Mouse (Mus musculus) heart, embryonic 10.5 days (tissue): ENCODE data around the gene Ndufb10. TPM values are rescaled to one million over a fixed set of nuclear protein-coding genes. Genes with fewer than 3 reads are reported as not detected.

Experiments used
- DNase-seq: peaks from one replicate; pipeline ENCODE4 v3.0.0-alpha.2; 2017; ENCODE audit warnings: low spot score
- H3K27ac ChIP-seq: fragments of 300-500 bp; sonication (generic); 2 replicates; pipeline ENCODE4 v1.5.1; 2016; ENCODE audit warnings: mild to moderate bottlenecking
- H3K27me3 ChIP-seq: fragments of 300-500 bp; sonication (generic); 2 replicates; pipeline ENCODE4 v1.6.1; 2016; ENCODE audit warnings: mild to moderate bottlenecking; ENCODE audit not compliant: poor library complexity, insufficient read depth, severe bottlenecking
- H3K36me3 ChIP-seq: fragments of 300-500 bp; sonication (generic); 2 replicates; pipeline ENCODE4 v1.6.1; 2016; ENCODE audit warnings: mild to moderate bottlenecking, moderate library complexity
- H3K4me1 ChIP-seq: fragments of 300-500 bp; sonication (generic); 2 replicates; pipeline ENCODE4 v1.6.1; 2016; ENCODE audit warnings: mild to moderate bottlenecking
- H3K4me3 ChIP-seq: fragments of 300-500 bp; sonication (generic); 2 replicates; pipeline ENCODE4 v1.5.1; 2016; ENCODE audit warnings: mild to moderate bottlenecking, moderate library complexity
- H3K9me3 ChIP-seq: fragments of 300-500 bp; sonication (generic); 2 replicates; pipeline ENCODE4 v1.6.1; 2016; ENCODE audit warnings: mild to moderate bottlenecking, moderate library complexity
- WGBS: fragments of 180-500 bp; shearing (Covaris S2); methylation state at CpG from one replicate; pipeline ENCODE4 v1.1.7; 2016; 5-methylcytosine and 5-hydroxymethylcytosine counted together
- polyA plus RNA-seq: library from polyadenylated mRNA; unstranded; fragments of >200 nt; fragmentation: Nextera tagmentation; extraction: Ambion mirVana; gene quantifications from 2 replicates; pipeline ENCODE4 v1.2.1, GENCODE M21; 2016

Gene Ndufb10
- polyA plus RNA-seq, 1 experiment from 2014 or later, result 342 TPM

- no peak for DNase-seq
- peaks cover 11% of the 10 kb centered on the region; the same call in 1 of the 2 replicates for H3K36me3 ChIP-seq
- no peak overlapping the region for H3K4me3 ChIP-seq
- 0 out of 2 replicates have a peak, but pooled peaks cover 6% of the 10 kb centered on the region for H3K27me3 ChIP-seq
- H3K27ac ChIP-seq, result no peak overlapping the region
- H3K9me3 ChIP-seq, result no peaks in the 10 kb centered on the region
- 61% methylated on average over 3 of the region's 3 CpGs for WGBS
- H3K4me1 ChIP-seq, result 0 out of 2 replicates have a peak, but pooled peaks cover 4% of the 10 kb centered on the region
Observed at GRCm38 (mm10) chr17:24744381-24744780, 20.1 kb upstream of the Ndufb10 start.

- Histone ChIP-seq H3K4me1 (0 out of 2 replicates have a peak, but pooled peaks cover 4% of the 10 kb centered on the region), H3K27me3 (0 out of 2 replicates have a peak, but pooled peaks cover 6% of the 10 kb centered on the region), H3K9me3 (no peaks in the 10 kb centered on the region), H3K4me3 (no peak overlapping the region), H3K27ac (no peak overlapping the region), H3K36me3 (peaks cover 11% of the 10 kb centered on the region; the same call in 1 of the 2 replicates)
- DNase-seq, result no peak
- 66% methylated on average over 5 of the region's 5 CpGs for WGBS
Observed at GRCm38 (mm10) chr17:24743896-24744295, 19.6 kb upstream of the Ndufb10 start.

DNA sequence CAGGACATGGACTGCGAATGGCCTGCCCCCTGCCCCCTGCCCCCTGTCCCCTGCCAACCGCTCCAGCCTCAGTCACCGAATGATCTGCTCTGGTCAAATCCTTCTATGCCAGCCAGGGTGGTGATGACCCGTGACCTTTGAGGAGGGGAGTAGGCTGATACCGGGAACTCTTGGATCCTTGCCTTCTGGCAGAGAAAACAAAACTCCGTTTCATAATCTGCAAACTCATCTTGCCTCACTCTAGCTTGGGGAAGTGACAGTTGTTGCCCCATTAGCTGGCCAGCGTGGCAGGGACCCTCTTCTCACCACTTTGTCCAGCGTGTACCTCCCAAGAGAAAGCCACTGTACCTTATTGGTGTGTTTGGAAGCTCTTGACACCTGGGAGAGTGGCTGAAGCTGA is 18.0 kb upstream of the Ndufb10 start:
- Histone ChIP-seq H3K4me3 (no peak overlapping the region), H3K9me3 (no peaks in the 10 kb centered on the region), H3K27me3 (0 out of 2 replicates have a peak, but pooled peaks cover under 1% of the 10 kb centered on the region), H3K27ac (no peak overlapping the region), H3K36me3 (peaks cover 11% of the 10 kb centered on the region; the same call in 1 of the 2 replicates), H3K4me1 (peaks cover 13% of the 10 kb centered on the region)
- 85% methylated on average over 8 of the region's 8 CpGs for WGBS
- no peak for DNase-seq

GRCm38 (mm10) chr17:24739926-24740325 is 15.6 kb upstream of the Ndufb10 start:
- no peak overlapping the region for H3K4me3 ChIP-seq
- WGBS, result 78% methylated on average over 8 of the region's 8 CpGs
- H3K36me3 ChIP-seq, result peaks cover 11% of the 10 kb centered on the region; the same call in 1 of the 2 replicates
- H3K27ac ChIP-seq, result no peak overlapping the region
- peaks cover 27% of the 10 kb centered on the region for H3K4me1 ChIP-seq
- H3K27me3 ChIP-seq, result no peaks in the 10 kb centered on the region
- no peaks in the 10 kb centered on the region for H3K9me3 ChIP-seq
- no peak for DNase-seq

DNA sequence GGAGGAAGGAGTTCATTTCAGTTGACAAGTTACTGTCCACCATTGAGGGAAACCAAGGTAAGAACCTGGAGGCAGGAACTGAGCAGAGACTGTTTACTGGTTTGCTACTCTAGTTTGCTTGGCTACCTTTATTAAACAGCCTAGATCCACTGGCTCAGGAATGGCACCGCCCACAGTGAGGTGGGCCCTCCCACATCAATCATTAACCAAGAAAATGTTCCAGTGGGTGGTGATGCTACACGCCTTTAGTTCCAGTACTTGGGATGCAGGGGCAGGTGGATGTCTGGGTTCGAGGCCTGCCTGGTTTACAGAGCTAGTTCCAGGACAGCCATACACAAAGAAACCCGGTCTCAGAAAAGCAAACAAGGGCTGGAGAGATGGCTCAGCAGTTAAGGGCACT is 14.0 kb upstream of the Ndufb10 start:
- DNase-seq, result no peak

GRCm38 (mm10) chr17:24737135-24737810 is 13.0 kb upstream of the Ndufb10 start:
- Histone ChIP-seq H3K4me1 (peaks cover 36% of the 10 kb centered on the region), H3K27ac (peak overlapping the region; percentile 88), H3K36me3 (peaks cover 11% of the 10 kb centered on the region; the same call in 1 of the 2 replicates), H3K9me3 (no peaks in the 10 kb centered on the region), H3K4me3 (peak overlapping the region; percentile 82), H3K27me3 (no peaks in the 10 kb centered on the region)
- DNase-seq, result no peak
- 25% methylated on average over 8 of the region's 8 CpGs for WGBS

More for the DNA sequence above, 14.0 kb upstream of the Ndufb10 start:
- Histone ChIP-seq H3K9me3 (no peaks in the 10 kb centered on the region), H3K36me3 (peaks cover 11% of the 10 kb centered on the region; the same call in 1 of the 2 replicates), H3K4me3 (no peak overlapping the region), H3K4me1 (peaks cover 29% of the 10 kb centered on the region), H3K27me3 (no peaks in the 10 kb centered on the region), H3K27ac (no peak overlapping the region)
- WGBS, result 77% methylated on average over 4 of the region's 4 CpGs

GRCm38 (mm10) chr17:24736330-24737051 is 12.2 kb upstream of the Ndufb10 start, which contains the start of gene Msrb1:
TSS of gene Msrb1 (plus strand) at chr17:24736642.
- Histone ChIP-seq H3K9me3 (no peaks in the 10 kb centered on the region), H3K27ac (peak within 1 kb of the TSS; percentile 88), H3K4me1 (peaks cover 41% of the 10 kb centered on the region), H3K27me3 (no peaks in the 10 kb centered on the region), H3K4me3 (peak within 1 kb of the TSS; percentile 82), H3K36me3 (0 out of 2 replicates have a peak, but pooled peaks cover 5% of the 10 kb centered on the region)
- WGBS, result 2% methylated on average over 29 of the region's 29 CpGs
- peak; percentile 99 for DNase-seq

GRCm38 (mm10) chr17:24735446-24735845 is 11.2 kb upstream of the Ndufb10 start:
- Histone ChIP-seq H3K4me1 (peaks cover 41% of the 10 kb centered on the region), H3K27ac (peak overlapping the region; percentile 88), H3K4me3 (peak overlapping the region; percentile 82; the same call in 1 of the 2 replicates), H3K9me3 (no peaks in the 10 kb centered on the region), H3K27me3 (no peaks in the 10 kb centered on the region), H3K36me3 (0 out of 2 replicates have a peak, but pooled peaks cover 5% of the 10 kb centered on the region)
- no peak for DNase-seq
- 83% methylated on average over 7 of the region's 7 CpGs for WGBS

DNA sequence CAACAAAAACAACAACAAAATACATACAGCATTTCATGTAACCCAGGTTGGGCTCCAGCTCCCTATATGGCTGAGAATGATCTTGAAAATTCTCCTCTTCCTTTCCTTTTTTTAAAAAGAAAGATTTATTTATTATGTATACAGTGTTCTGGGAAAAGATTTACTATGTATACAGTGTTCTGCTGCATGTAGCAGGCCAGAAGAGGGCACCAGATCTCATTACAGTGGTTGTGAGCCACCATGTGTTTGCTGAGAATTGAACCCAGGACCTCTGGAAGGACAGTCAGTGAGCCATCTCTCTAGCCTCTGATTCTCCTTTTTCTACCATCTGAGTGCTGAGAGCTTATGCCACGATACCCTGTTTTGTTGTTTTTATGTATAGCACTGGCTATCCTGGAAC is 10.2 kb upstream of the Ndufb10 start:
- no peaks in the 10 kb centered on the region for H3K36me3 ChIP-seq
- no peaks in the 10 kb centered on the region for H3K9me3 ChIP-seq
- H3K27ac ChIP-seq, result no peak overlapping the region
- H3K4me1 ChIP-seq, result peaks cover 41% of the 10 kb centered on the region
- H3K27me3 ChIP-seq, result no peaks in the 10 kb centered on the region
- WGBS, result 72% methylated on average over 1 of the region's 1 CpGs
- no peak overlapping the region for H3K4me3 ChIP-seq
- DNase-seq, result no peak

GRCm38 (mm10) chr17:24733434-24734050 is 9.3 kb upstream of the Ndufb10 start:
- peaks cover 41% of the 10 kb centered on the region for H3K4me1 ChIP-seq
- H3K36me3 ChIP-seq, result no peaks in the 10 kb centered on the region
- H3K4me3 ChIP-seq, result no peak overlapping the region
- no peak for DNase-seq
- H3K9me3 ChIP-seq, result no peaks in the 10 kb centered on the region
- WGBS, result 87% methylated on average over 21 of the region's 21 CpGs
- no peaks in the 10 kb centered on the region for H3K27me3 ChIP-seq
- H3K27ac ChIP-seq, result no peak overlapping the region

- Histone ChIP-seq H3K27me3 (no peaks in the 10 kb centered on the region; the same call in 1 of the 2 replicates), H3K36me3 (no peaks in the 10 kb centered on the region), H3K4me3 (no peak overlapping the region), H3K27ac (peak overlapping the region; percentile 80), H3K4me1 (peaks cover 37% of the 10 kb centered on the region), H3K9me3 (no peaks in the 10 kb centered on the region)
- 68% methylated on average over 12 of the region's 12 CpGs for WGBS
- DNase-seq, result no peak
Observed at GRCm38 (mm10) chr17:24732233-24732935, 8.1 kb upstream of the Ndufb10 start.

GRCm38 (mm10) chr17:24730787-24731186 is 6.5 kb upstream of the Ndufb10 start:
- Histone ChIP-seq H3K9me3 (no peaks in the 10 kb centered on the region), H3K4me3 (no peak overlapping the region), H3K27me3 (no peaks in the 10 kb centered on the region; the same call in 1 of the 2 replicates), H3K27ac (no peak overlapping the region), H3K36me3 (no peaks in the 10 kb centered on the region), H3K4me1 (peaks cover 24% of the 10 kb centered on the region)
- WGBS, result 79% methylated on average over 14 of the region's 14 CpGs
- DNase-seq, result no peak
